Mouse (Mus musculus) gastrocnemius, postnatal 36 days (tissue): ENCODE data around the gene Spint4. TPM values are rescaled to one million over a fixed set of nuclear protein-coding genes. Genes with fewer than 3 reads are reported as not detected.

Experiments used
- DNase-seq, 2 experiments: peaks; one replicate each; pipeline ENCODE4 v3.0.0; 2022
- intact Hi-C: fragments of 180-260 bp; cut with DNase I; formaldehyde crosslinking; loops from one replicate; pipeline ENCODE4 v1.15.1; 2025
- total RNA-seq, 2 experiments: library from RNA; stranded (reverse); gene quantifications; 2 replicates each; pipeline ENCODE4 v1.2.3; 2021

Spint4 gene
- total RNA-seq, 2 experiments from 2014 or later: not detected

- DNase-seq: peak; percentile 29 to 40
- intact Hi-C loops: loop anchor here (2.0 to 5.0 kb wide), 2 partner anchors 47 to 139 kb away; partner anchors contain the start of gene Wfdc6a
Measured at GRCm38 (mm10) chr2:164725895-164726619, 27.8 kb downstream of the Spint4 start.

- intact Hi-C loops: no loop called here
- no peak for DNase-seq
Measured at GRCm38 (mm10) chr2:164731719-164732118, 33.4 kb downstream of the Spint4 start.

GRCm38 (mm10) chr2:164733259-164733658 lies 35.0 kb downstream of the Spint4 start:
- intact Hi-C loops: no loop called here
- DNase-seq: no peak

- intact Hi-C loops: no loop called here
- DNase-seq: no peak
Measured at GRCm38 (mm10) chr2:164734839-164735238, 36.5 kb downstream of the Spint4 start.

- intact Hi-C loops: no loop called here
Measured at GRCm38 (mm10) chr2:164735446-164735845, 37.1 kb downstream of the Spint4 start.

GRCm38 (mm10) chr2:164737377-164738090 lies 39.2 kb downstream of the Spint4 start:
- intact Hi-C loops: no loop called here
- no peak for DNase-seq

More at GRCm38 (mm10) chr2:164735446-164735845, 37.1 kb downstream of the Spint4 start:
- no peak for DNase-seq

GRCm38 (mm10) chr2:164739876-164740275 lies 41.6 kb downstream of the Spint4 start:
- no peak for DNase-seq
- intact Hi-C loops: no loop called here

GRCm38 (mm10) chr2:164744987-164745386 lies 46.7 kb downstream of the Spint4 start:
- intact Hi-C loops: no loop called here
- DNase-seq: no peak

GRCm38 (mm10) chr2:164745843-164746479 lies 47.7 kb downstream of the Spint4 start, which contains the start of the genes Wfdc3 and Dnttip1:
TSS of gene Wfdc3 (minus strand) at chr2:164745931.
TSS of gene Dnttip1 (plus strand) at chr2:164745983.
- DNase-seq: peak; percentile 90 to 92
- intact Hi-C loops: no loop called here

- DNase-seq: no peak
- intact Hi-C loops: no loop called here
Measured at GRCm38 (mm10) chr2:164746693-164747092, 48.4 kb downstream of the Spint4 start.

GRCm38 (mm10) chr2:164748191-164748590 lies 49.9 kb downstream of the Spint4 start:
- DNase-seq: no peak
- intact Hi-C loops: no loop called here

GRCm38 (mm10) chr2:164748991-164749390 lies 50.7 kb downstream of the Spint4 start:
- intact Hi-C loops: no loop called here
- no peak for DNase-seq

Other genes with a start within 250 kb of the Spint4 start
- gene Sys1, start 241.5 kb upstream of the Spint4 start, total RNA-seq: 10 to 100 TPM; 17.2 to 20.3 TPM
- 1 to 10 TPM; 2.5 to 5.3 TPM for gene Gm20458, start 237.5 kb upstream of the Spint4 start, total RNA-seq
- gene Trp53tg5, start 224.8 kb upstream of the Spint4 start, total RNA-seq: not detected
- gene Dbndd2, start 212.4 kb upstream of the Spint4 start, total RNA-seq: 10 to 100 TPM; 24.6 to 25.8 TPM
- gene Pigt, start 201.0 kb upstream of the Spint4 start, total RNA-seq: 10 to 100 TPM; 31.8 to 32.5 TPM
- under 1 TPM in 1 of 2 experiments, not detected in 1; 0.71 TPM for gene Wfdc2, start 136.1 kb upstream of the Spint4 start, total RNA-seq
- not detected for gene Spint3, start 125.0 kb upstream of the Spint4 start, total RNA-seq
- gene Wfdc6a, start 113.1 kb upstream of the Spint4 start, total RNA-seq: not detected
- gene Eppin, start 104.9 kb upstream of the Spint4 start, total RNA-seq: not detected
- gene Wfdc6b, start 85.0 kb upstream of the Spint4 start, total RNA-seq: not detected
- not detected for gene Wfdc8, start 84.9 kb upstream of the Spint4 start, total RNA-seq
- gene Wfdc16, start 59.7 kb upstream of the Spint4 start, total RNA-seq: not detected
- gene Wfdc10, start 42.5 kb upstream of the Spint4 start, total RNA-seq: not detected
- gene Wfdc9, start 41.9 kb upstream of the Spint4 start, total RNA-seq: not detected
- not detected for gene Wfdc11, start 24.4 kb upstream of the Spint4 start, total RNA-seq
- gene Wfdc13, start 13.4 kb upstream of the Spint4 start, total RNA-seq: not detected
- gene Spint5, start 16.8 kb downstream of the Spint4 start, total RNA-seq: not detected
- gene Wfdc3, start 47.4 kb downstream of the Spint4 start, total RNA-seq: not detected
- gene Dnttip1, start 47.5 kb downstream of the Spint4 start, total RNA-seq: 10 to 100 TPM; 15.8 to 18.1 TPM
- gene Ube2c, start 71.4 kb downstream of the Spint4 start, total RNA-seq: 1 to 10 TPM; 1.0 to 1.4 TPM
- gene Tnnc2, start 81.5 kb downstream of the Spint4 start, total RNA-seq: over 10,000 TPM; 16,945 to 17,744 TPM
- 10 to 100 TPM; 18.1 to 20.8 TPM for gene Snx21, start 87.3 kb downstream of the Spint4 start, total RNA-seq
- 1 to 10 TPM; 6.9 to 8.6 TPM for gene Acot8, start 106.4 kb downstream of the Spint4 start, total RNA-seq
- 1 to 10 TPM; 1.2 TPM for gene Zswim3, start 106.6 kb downstream of the Spint4 start, total RNA-seq
- 1 to 10 TPM; 3.0 to 4.6 TPM for gene Zswim1, start 124.2 kb downstream of the Spint4 start, total RNA-seq
- gene Spata25, start 130.0 kb downstream of the Spint4 start, total RNA-seq: under 1 TPM in 1 of 2 experiments, not detected in 1; 0.36 TPM
- gene Ctsa, start 134.4 kb downstream of the Spint4 start, total RNA-seq: 10 to 100 TPM; 45.6 to 49.4 TPM
- gene Neurl2, start 135.0 kb downstream of the Spint4 start, total RNA-seq: 10 to 100 TPM; 35.8 to 36.3 TPM
- 10 to 100 TPM; 15.3 to 15.7 TPM for gene Pltp, start 159.2 kb downstream of the Spint4 start, total RNA-seq
- 10 to 100 TPM; 23.8 to 26.9 TPM for gene Pcif1, start 180.8 kb downstream of the Spint4 start, total RNA-seq
- 1 to 10 TPM; 8.8 to 9.3 TPM for gene Zfp335, start 213.3 kb downstream of the Spint4 start, total RNA-seq
- under 1 TPM; 0.38 to 0.62 TPM for gene Mmp9, start 242.3 kb downstream of the Spint4 start, total RNA-seq